Mouse (Mus musculus): ENCODE results near the gene Anp32e. TPM values are rescaled to one million over a fixed set of nuclear protein-coding genes. Genes with fewer than 3 reads are reported as not detected.

Gene Anp32e
- polyA plus RNA-seq, 1 experiment = 275 TPM

DNA sequence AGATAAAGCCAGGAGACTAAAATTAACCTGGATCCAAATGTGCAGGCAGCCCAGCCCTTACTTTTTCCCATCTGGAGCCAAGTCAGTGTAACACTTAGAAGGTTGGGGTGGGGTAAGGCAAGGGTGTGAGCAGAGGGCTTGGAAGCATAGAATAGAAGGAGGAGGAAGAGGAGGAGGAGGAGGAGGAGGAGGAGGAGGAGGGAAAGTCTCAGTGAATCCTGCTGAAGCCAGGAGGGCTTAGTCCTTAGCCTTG is 26.7 kb upstream of the Anp32e start:
- no peak overlapping the region for H3K27ac ChIP-seq (ENCODE audit: control insufficient read depth, insufficient read depth, low read depth, low read length, poor library complexity)
- H3K4me3 ChIP-seq (replicated peaks; ENCODE audit: control insufficient read depth, low read depth, low read length) = no peak overlapping the region
- no peak for TF ChIP-seq POLR2A (IDR thresholded peaks at IDR 0.05; ENCODE audit: borderline replicate concordance, control insufficient read depth, low read depth, low read length)
- no peak for TF ChIP-seq CTCF (IDR thresholded peaks at IDR 0.05; ENCODE audit: control insufficient read depth, insufficient read depth, low read length)
- no peaks in the 10 kb centered on the region for H3K4me1 ChIP-seq (ENCODE audit: control insufficient read depth, insufficient read depth, low read length)

DNA sequence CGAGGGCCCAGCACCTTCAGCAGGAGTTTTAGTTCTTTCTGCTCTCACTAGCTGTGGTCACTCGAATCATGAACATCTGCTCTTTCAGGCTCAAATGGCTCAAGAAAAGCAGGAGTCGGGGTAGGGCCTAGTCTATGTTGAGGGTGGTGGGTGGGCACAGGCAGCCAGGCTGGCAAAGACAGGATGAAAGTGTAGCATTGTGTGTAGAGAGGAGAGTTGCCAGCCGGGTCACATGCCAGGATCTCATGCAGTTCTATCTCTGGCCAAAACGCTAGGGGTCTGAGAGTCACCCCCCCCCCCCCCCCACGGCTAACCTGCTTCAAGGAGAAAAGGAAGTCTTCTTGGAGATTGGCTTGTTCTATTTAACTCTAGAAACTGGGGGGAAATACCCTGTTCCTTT is 26.4 kb upstream of the Anp32e start:
- no peaks in the 10 kb centered on the region for H3K4me1 ChIP-seq (ENCODE audit: control insufficient read depth, insufficient read depth, low read length)
- TF ChIP-seq POLR2A (IDR thresholded peaks at IDR 0.05; ENCODE audit: borderline replicate concordance, control insufficient read depth, low read depth, low read length) (no peak), CTCF (IDR thresholded peaks at IDR 0.05; ENCODE audit: control insufficient read depth, insufficient read depth, low read length) (no peak)

DNA sequence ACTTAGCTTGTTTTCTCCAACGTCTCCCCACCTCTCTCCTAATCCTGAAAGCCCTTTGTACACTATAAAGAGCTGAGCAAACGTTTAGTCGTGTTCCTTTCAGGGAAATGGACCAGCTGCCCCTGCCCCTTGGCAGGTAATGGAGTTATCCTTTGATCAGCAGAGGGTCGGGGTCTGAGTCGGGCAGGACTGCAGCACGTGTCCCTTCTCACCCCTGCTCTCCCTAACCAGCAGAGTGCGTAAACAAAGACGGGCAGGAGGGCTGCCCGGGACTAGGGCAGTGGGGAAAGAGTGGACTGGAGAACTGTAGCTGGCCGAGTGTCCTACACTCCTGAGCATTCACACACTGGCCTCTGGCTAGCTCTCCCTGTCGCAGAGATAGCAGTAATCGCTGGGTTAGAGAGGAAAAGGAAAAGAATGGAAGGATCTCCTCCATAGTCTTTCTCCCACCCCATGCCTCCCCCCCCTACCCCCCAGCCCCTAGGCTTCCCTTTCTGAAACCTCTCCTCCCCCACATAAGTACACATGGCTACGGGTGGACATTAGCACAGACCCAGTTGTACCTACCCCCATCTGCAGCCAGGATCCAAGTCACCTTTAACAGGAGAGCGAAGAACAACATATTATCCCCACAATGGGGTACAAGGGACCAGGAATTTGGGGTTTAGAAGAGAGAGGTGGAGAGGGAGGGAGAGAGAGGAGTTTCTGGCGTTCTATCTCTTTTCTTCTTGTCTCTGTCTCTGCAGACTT is 25.1 kb upstream of the Anp32e start:
- WGBS = 23% methylated on average over 15 of the region's 15 CpGs
- no peak for TF ChIP-seq CTCF (IDR thresholded peaks at IDR 0.05; ENCODE audit: control insufficient read depth, insufficient read depth, low read length)
- TF ChIP-seq POLR2A (IDR thresholded peaks at IDR 0.05; ENCODE audit: borderline replicate concordance, control insufficient read depth, low read depth, low read length) = no peak; the same call in 1 of the 2 replicates
- H3K4me1 ChIP-seq (ENCODE audit: control insufficient read depth, insufficient read depth, low read length) = no peaks in the 10 kb centered on the region
- H3K27ac ChIP-seq (ENCODE audit: control insufficient read depth, insufficient read depth, low read depth, low read length, poor library complexity) = no peak overlapping the region
- H3K4me3 ChIP-seq (replicated peaks; ENCODE audit: control insufficient read depth, low read depth, low read length) = no peak overlapping the region

More for the DNA sequence above, 26.4 kb upstream of the Anp32e start:
- H3K4me3 ChIP-seq (replicated peaks; ENCODE audit: control insufficient read depth, low read depth, low read length) = no peak overlapping the region
- no peak overlapping the region for H3K27ac ChIP-seq (ENCODE audit: control insufficient read depth, insufficient read depth, low read depth, low read length, poor library complexity)
- 45% methylated on average over 6 of the region's 6 CpGs for WGBS

DNA sequence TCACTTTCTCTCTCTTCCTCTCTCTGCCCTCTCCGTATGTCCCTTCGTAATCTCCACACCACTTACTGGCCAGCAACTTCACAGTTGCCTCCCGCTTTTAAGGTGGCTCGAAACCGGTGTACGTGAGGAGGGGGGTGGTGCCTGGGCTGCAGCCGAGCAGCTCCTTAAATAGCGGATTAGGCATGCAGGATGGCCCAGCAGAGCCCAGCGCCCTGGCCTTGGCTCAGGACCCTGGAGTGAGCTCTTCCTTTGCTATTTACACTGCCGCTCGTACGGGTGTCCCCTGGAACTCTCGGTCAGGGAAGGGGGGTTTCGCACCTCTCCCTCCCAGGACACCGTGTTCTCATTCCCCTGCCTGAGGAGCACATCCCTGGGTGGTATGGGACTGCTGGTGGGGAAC is 24.5 kb upstream of the Anp32e start, which contains the start of gene Car14:
Gene Car14, minus strand, starts transcription at position 124 of the 400 bp plus-strand sequence.
- Histone ChIP-seq H3K27ac (ENCODE audit: control insufficient read depth, insufficient read depth, low read depth, low read length, poor library complexity) (no peak within 1 kb of the TSS), H3K4me1 (ENCODE audit: control insufficient read depth, insufficient read depth, low read length) (no peaks in the 10 kb centered on the region), H3K4me3 (replicated peaks; ENCODE audit: control insufficient read depth, low read depth, low read length) (no peak within 1 kb of the TSS)
- TF ChIP-seq POLR2A (IDR thresholded peaks at IDR 0.05; ENCODE audit: borderline replicate concordance, control insufficient read depth, low read depth, low read length) (no peak), CTCF (IDR thresholded peaks at IDR 0.05; ENCODE audit: control insufficient read depth, insufficient read depth, low read length) (no peak)
- under 1% methylated on average over 15 of the region's 15 CpGs for WGBS

DNA sequence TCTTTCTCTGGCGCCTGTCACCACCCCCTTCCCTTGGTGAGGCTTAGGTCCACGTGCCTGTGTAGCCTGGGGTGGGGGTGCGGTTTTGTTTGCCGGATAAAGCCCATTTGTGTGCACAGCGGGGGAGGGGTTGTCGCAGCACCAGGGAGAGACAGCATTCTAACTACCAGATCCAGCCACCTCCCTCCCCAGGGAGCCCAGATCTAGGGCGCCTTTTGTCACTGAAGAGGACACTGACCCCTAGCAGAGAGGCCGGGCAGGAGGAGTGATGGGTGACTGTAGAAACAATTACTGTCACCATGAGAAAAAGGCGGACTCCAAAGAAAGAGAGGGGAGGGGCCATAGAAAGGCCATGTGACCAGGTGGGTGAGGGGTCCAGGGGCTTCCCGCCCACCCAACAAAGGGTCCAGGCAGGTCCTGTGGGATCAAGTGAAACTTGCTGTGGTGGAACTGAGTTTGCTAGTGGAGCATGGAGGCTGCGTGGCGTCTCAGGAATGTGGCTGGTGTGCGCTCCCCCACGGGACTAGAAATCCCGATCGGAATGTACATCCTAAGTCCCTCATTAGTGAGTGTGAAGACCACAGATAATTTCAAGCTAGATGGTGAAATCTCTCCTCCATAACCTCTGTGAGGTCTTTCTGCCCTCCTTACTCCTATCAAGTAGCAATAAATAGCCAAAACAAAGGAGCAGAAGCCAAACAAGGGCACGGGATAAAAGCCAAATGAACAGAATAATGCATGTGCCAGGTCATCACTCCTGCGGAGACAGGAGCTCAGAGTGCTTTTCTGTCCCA is 23.7 kb upstream of the Anp32e start:
- no peak overlapping the region for H3K27ac ChIP-seq (ENCODE audit: control insufficient read depth, insufficient read depth, low read depth, low read length, poor library complexity)
- no peaks in the 10 kb centered on the region for H3K4me1 ChIP-seq (ENCODE audit: control insufficient read depth, insufficient read depth, low read length)
- no peak overlapping the region for H3K4me3 ChIP-seq (replicated peaks; ENCODE audit: control insufficient read depth, low read depth, low read length)
- 2% methylated on average over 18 of the region's 18 CpGs for WGBS
- TF ChIP-seq POLR2A (IDR thresholded peaks at IDR 0.05; ENCODE audit: borderline replicate concordance, control insufficient read depth, low read depth, low read length) = no peak
- no peak for TF ChIP-seq CTCF (IDR thresholded peaks at IDR 0.05; ENCODE audit: control insufficient read depth, insufficient read depth, low read length)

DNA sequence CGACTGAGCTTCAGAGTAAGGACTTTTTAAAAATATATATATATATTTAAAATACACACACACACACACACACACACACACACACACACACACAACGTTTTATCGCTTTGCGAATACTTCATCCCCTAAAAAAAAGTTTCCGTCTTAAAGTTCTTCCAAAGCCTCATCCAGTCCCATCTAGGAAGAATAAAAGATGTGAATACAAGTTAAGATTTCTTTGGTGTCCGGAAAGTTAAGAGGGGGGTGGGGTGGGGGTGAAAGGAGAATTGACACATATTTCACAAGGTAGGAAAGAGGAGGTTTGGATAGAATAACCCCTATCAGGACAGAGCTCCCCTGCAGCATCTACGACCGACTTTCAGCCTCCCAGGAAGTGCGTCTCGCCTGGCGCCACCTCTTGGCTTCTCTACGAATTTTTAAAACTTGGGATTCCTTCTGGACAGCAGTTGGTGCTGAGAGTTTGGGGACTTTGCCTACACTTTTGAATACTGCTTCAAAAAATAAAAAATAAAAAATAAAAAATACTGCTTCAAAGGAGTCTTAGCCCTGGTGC is 23.0 kb upstream of the Anp32e start:
- Histone ChIP-seq H3K4me1 (ENCODE audit: control insufficient read depth, insufficient read depth, low read length) (no peaks in the 10 kb centered on the region), H3K27ac (ENCODE audit: control insufficient read depth, insufficient read depth, low read depth, low read length, poor library complexity) (no peak overlapping the region), H3K4me3 (replicated peaks; ENCODE audit: control insufficient read depth, low read depth, low read length) (no peak overlapping the region)
- TF ChIP-seq POLR2A (IDR thresholded peaks at IDR 0.05; ENCODE audit: borderline replicate concordance, control insufficient read depth, low read depth, low read length) (no peak), CTCF (IDR thresholded peaks at IDR 0.05; ENCODE audit: control insufficient read depth, insufficient read depth, low read length) (peak; percentile 57)
- WGBS = 3% methylated on average over 12 of the region's 12 CpGs

DNA sequence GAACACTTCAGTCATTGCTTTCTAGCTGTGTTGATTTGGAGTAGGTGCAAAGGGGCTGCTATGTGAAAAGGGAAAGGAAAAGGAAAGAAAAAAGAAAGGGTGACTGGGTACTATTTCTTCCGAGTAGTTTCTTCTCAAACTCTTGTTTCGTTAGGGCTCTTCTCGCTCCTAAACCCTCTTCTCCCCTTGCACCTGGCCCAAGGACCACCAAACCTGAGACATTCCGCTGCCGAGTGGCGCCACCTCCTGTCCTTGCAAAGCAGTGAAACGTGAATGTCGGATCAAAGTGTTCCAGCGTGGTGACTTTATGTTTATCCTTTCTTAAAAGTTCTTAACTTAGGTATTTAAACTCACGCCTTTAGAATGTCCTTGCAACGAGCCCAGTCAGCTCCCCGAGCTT is 22.2 kb upstream of the Anp32e start:
- TF ChIP-seq POLR2A (IDR thresholded peaks at IDR 0.05; ENCODE audit: borderline replicate concordance, control insufficient read depth, low read depth, low read length) = no peak
- peak; percentile 89 for TF ChIP-seq CTCF (IDR thresholded peaks at IDR 0.05; ENCODE audit: control insufficient read depth, insufficient read depth, low read length)
- Histone ChIP-seq H3K4me3 (replicated peaks; ENCODE audit: control insufficient read depth, low read depth, low read length) (no peak overlapping the region), H3K4me1 (ENCODE audit: control insufficient read depth, insufficient read depth, low read length) (no peaks in the 10 kb centered on the region), H3K27ac (ENCODE audit: control insufficient read depth, insufficient read depth, low read depth, low read length, poor library complexity) (no peak overlapping the region)
- WGBS = under 1% methylated on average over 12 of the region's 12 CpGs

DNA sequence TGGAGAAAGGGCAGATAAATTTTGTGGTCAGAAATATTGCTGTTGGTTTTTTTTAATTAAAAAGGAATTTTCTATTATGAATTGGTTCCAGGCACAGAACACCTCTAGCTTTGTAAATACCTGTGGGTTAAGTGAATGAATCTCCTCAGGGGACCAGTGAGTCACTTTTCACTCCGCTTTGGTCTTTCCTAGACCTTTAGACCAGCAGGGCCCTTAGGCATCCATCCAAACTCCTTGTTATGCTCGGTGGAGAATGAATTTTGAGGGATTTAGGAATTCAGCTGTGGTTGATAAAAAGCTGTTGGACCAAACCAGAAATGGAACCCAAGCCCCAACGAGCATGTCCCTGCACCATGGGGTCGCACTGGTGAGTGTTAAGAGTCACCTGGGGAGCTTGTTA is 21.4 kb upstream of the Anp32e start:
- no peak for TF ChIP-seq CTCF (IDR thresholded peaks at IDR 0.05; ENCODE audit: control insufficient read depth, insufficient read depth, low read length)
- no peak for TF ChIP-seq POLR2A (IDR thresholded peaks at IDR 0.05; ENCODE audit: borderline replicate concordance, control insufficient read depth, low read depth, low read length)
- no peak overlapping the region for H3K4me3 ChIP-seq (replicated peaks; ENCODE audit: control insufficient read depth, low read depth, low read length)
- no peaks in the 10 kb centered on the region for H3K4me1 ChIP-seq (ENCODE audit: control insufficient read depth, insufficient read depth, low read length)
- H3K27ac ChIP-seq (ENCODE audit: control insufficient read depth, insufficient read depth, low read depth, low read length, poor library complexity) = no peak overlapping the region
- 54% methylated on average over 4 of the region's 4 CpGs for WGBS
